Mouse (Mus musculus) heart, embryonic 13.5 days (tissue): ENCODE results near the gene Clip2. TPM values are rescaled to one million over a fixed set of nuclear protein-coding genes. Genes with fewer than 3 reads are reported as not detected.

Experiments used
- ATAC-seq: fragments of 200-750 bp; cut with Nextera tagmentation; 2 replicates; pipeline ENCODE4 v1.8.0; 2017; ENCODE audit warnings: moderate TSS enrichment; ENCODE audit not compliant: insufficient number of reproducible peaks, low FRiP score, low TSS enrichment; ENCODE audit errors: extremely low read depth
- H3K27ac ChIP-seq: fragments of 300-500 bp; sonication (generic); replicated peaks from 2 replicates; pipeline ENCODE4 v1.5.1; 2015; ENCODE audit warnings: moderate library complexity, mild to moderate bottlenecking, inconsistent platforms
- H3K27me3 ChIP-seq: fragments of 300-500 bp; sonication (generic); replicated peaks from 2 replicates; pipeline ENCODE4 v1.6.1; 2015; ENCODE audit warnings: mild to moderate bottlenecking, inconsistent platforms
- H3K36me3 ChIP-seq: fragments of 300-500 bp; sonication (generic); 2 replicates; pipeline ENCODE4 v1.6.1; 2015; ENCODE audit warnings: mild to moderate bottlenecking, inconsistent platforms
- H3K4me1 ChIP-seq: fragments of 300-500 bp; sonication (generic); 2 replicates; pipeline ENCODE4 v1.6.1; 2015; ENCODE audit warnings: inconsistent platforms
- H3K4me2 ChIP-seq: fragments of 300-500 bp; sonication (generic); 2 replicates; pipeline ENCODE4 v1.6.1; 2015; ENCODE audit warnings: inconsistent platforms, mild to moderate bottlenecking, moderate library complexity
- H3K4me3 ChIP-seq: fragments of 300-500 bp; sonication (generic); 2 replicates; pipeline ENCODE4 v1.5.1; 2015; ENCODE audit warnings: moderate library complexity, mild to moderate bottlenecking, inconsistent platforms
- H3K9ac ChIP-seq: fragments of 300-500 bp; sonication (generic); 2 replicates; pipeline ENCODE4 v1.6.1; 2015; ENCODE audit warnings: inconsistent platforms, mild to moderate bottlenecking, moderate library complexity
- H3K9me3 ChIP-seq: fragments of 300-500 bp; sonication (generic); 2 replicates; pipeline ENCODE4 v1.6.1; 2016; ENCODE audit warnings: inconsistent platforms
- WGBS: fragments of 180-500 bp; shearing (Covaris S2); methylation state at CpG from one replicate; pipeline ENCODE4 v1.1.7; 2015; ENCODE audit warnings: mixed read lengths; 5-methylcytosine and 5-hydroxymethylcytosine counted together
- polyA plus RNA-seq: library from polyadenylated mRNA; unstranded; fragments of >200 nt; fragmentation: Nextera tagmentation; extraction: Ambion mirVana; gene quantifications from 2 replicates; pipeline ENCODE4 v1.2.1, GENCODE M21; 2015

The Clip2 gene
- polyA plus RNA-seq = 1.5 and 2.0 TPM in 2 replicates

GRCm38 (mm10) chr5:134552110-134552972 lies at the start of gene Clip2:
TSS of gene Clip2 (minus strand) at chr5:134552434.
- H3K27ac ChIP-seq = peak within 1 kb of the TSS; percentile 92
- H3K4me1 ChIP-seq = peaks cover 44% of the 10 kb centered on the region
- no peaks in the 10 kb centered on the region; the same call in 1 of the 2 replicates for H3K27me3 ChIP-seq
- ATAC-seq = peak; percentile 83
- 2% methylated on average over 49 of the region's 61 CpGs for WGBS
- no peaks in the 10 kb centered on the region for H3K9me3 ChIP-seq
- H3K4me3 ChIP-seq = peak within 1 kb of the TSS; percentile 86
- peak within 1 kb of the TSS; percentile 92 for H3K4me2 ChIP-seq
- peak within 1 kb of the TSS; percentile 94 for H3K9ac ChIP-seq
- no peaks in the 10 kb centered on the region for H3K36me3 ChIP-seq

GRCm38 (mm10) chr5:134597711-134598110 lies 45.5 kb upstream of the Clip2 start:
- no peak overlapping the region for H3K4me3 ChIP-seq
- no peak overlapping the region for H3K9ac ChIP-seq
- H3K4me1 ChIP-seq = peaks cover 8% of the 10 kb centered on the region; the same call in 1 of the 2 replicates
- no peak overlapping the region for H3K4me2 ChIP-seq
- no peaks in the 10 kb centered on the region for H3K9me3 ChIP-seq
- no peaks in the 10 kb centered on the region for H3K27me3 ChIP-seq
- no peak for ATAC-seq
- 83% methylated on average over 10 of the region's 10 CpGs for WGBS
- no peak overlapping the region for H3K27ac ChIP-seq
- H3K36me3 ChIP-seq = peaks cover 76% of the 10 kb centered on the region

DNA sequence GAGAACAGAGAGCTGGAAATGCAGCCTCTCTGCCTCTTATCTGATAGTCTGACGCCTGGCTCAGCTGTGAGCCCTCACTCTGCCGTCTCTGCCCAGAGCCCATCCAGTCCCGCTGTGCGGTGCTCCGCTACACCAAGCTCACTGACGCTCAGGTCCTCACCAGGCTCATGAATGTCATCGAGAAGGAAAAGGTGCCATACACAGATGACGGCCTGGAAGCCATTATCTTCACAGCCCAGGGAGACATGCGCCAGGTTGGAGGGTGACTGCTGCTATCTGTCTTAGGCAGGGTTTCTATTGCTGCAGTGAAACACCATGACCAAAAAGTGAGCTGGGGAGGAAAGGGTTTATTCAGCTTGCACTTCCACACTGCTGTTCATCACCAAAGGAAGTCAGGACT lies 40.9 kb upstream of the Clip2 start:
- peaks cover 16% of the 10 kb centered on the region for H3K4me1 ChIP-seq
- H3K9me3 ChIP-seq = no peaks in the 10 kb centered on the region
- WGBS = 52% methylated on average over 9 of the region's 9 CpGs
- ATAC-seq = no peak
- no peak overlapping the region for H3K9ac ChIP-seq
- H3K27ac ChIP-seq = no peak overlapping the region
- no peaks in the 10 kb centered on the region for H3K27me3 ChIP-seq
- peaks cover 96% of the 10 kb centered on the region for H3K36me3 ChIP-seq
- no peak overlapping the region for H3K4me2 ChIP-seq
- no peak overlapping the region for H3K4me3 ChIP-seq

DNA sequence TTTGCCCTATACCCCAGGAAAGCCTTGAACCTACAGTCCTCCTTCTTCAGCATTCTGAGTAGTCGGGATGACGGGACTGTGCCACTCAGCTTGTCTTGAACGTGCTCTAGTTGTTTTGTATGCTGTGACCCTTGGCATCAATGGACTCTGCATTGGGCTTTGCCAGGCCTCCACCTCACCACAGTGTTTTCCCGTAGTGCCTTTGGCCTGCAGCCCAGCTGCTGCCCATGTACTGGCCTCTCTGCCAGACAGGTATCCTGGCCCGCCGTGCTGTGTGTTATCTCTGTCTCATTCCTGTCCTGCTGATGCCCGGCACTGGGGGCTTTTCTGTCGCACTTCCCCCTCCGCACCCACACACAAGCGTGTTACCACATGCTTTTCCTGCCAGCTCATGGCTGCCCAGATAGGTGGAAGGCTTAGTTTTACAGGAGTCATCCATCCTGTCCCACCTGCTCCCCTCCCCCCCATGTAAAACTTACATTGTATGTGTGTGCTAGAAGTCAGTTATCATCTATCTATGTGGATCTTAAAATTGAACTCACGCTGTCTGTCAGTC lies 39.9 kb upstream of the Clip2 start:
- ATAC-seq = no peak
- Histone ChIP-seq H3K4me3 (no peak overlapping the region), H3K9ac (no peak overlapping the region), H3K9me3 (no peaks in the 10 kb centered on the region), H3K27me3 (no peaks in the 10 kb centered on the region), H3K4me2 (no peak overlapping the region), H3K36me3 (peaks cover 93% of the 10 kb centered on the region), H3K27ac (no peak overlapping the region), H3K4me1 (peaks cover 16% of the 10 kb centered on the region)
- 71% methylated on average over 11 of the region's 11 CpGs for WGBS

GRCm38 (mm10) chr5:134589900-134590299 lies 37.7 kb upstream of the Clip2 start:
- 80% methylated on average over 3 of the region's 3 CpGs for WGBS

GRCm38 (mm10) chr5:134584798-134585197 lies 32.6 kb upstream of the Clip2 start:
- no peaks in the 10 kb centered on the region for H3K9me3 ChIP-seq
- H3K9ac ChIP-seq = no peak overlapping the region
- no peak overlapping the region for H3K27ac ChIP-seq
- peaks cover 14% of the 10 kb centered on the region for H3K4me1 ChIP-seq
- no peak for ATAC-seq
- WGBS = 85% methylated on average over 5 of the region's 5 CpGs
- no peaks in the 10 kb centered on the region for H3K27me3 ChIP-seq
- H3K4me2 ChIP-seq = no peak overlapping the region
- no peak overlapping the region for H3K4me3 ChIP-seq
- H3K36me3 ChIP-seq = peaks cover 26% of the 10 kb centered on the region

More at GRCm38 (mm10) chr5:134589900-134590299, 37.7 kb upstream of the Clip2 start:
- H3K4me3 ChIP-seq = no peak overlapping the region
- H3K27ac ChIP-seq = no peak overlapping the region
- H3K4me1 ChIP-seq = peaks cover 13% of the 10 kb centered on the region
- H3K27me3 ChIP-seq = no peaks in the 10 kb centered on the region
- H3K9ac ChIP-seq = no peak overlapping the region
- peaks cover 77% of the 10 kb centered on the region for H3K36me3 ChIP-seq
- no peak for ATAC-seq
- no peaks in the 10 kb centered on the region for H3K9me3 ChIP-seq
- H3K4me2 ChIP-seq = no peak overlapping the region

GRCm38 (mm10) chr5:134583884-134584213 lies 31.6 kb upstream of the Clip2 start:
- H3K36me3 ChIP-seq = peaks cover 20% of the 10 kb centered on the region
- no peaks in the 10 kb centered on the region for H3K9me3 ChIP-seq
- peak overlapping the region; percentile 92 for H3K4me2 ChIP-seq
- peaks cover 14% of the 10 kb centered on the region for H3K4me1 ChIP-seq
- no peak for ATAC-seq
- H3K27me3 ChIP-seq = no peaks in the 10 kb centered on the region
- WGBS = 74% methylated on average over 3 of the region's 3 CpGs
- H3K4me3 ChIP-seq = peak overlapping the region; percentile 86
- no peak overlapping the region for H3K27ac ChIP-seq
- peak overlapping the region; percentile 95 for H3K9ac ChIP-seq

GRCm38 (mm10) chr5:134583006-134583883 lies 31.0 kb upstream of the Clip2 start:
- Histone ChIP-seq H3K36me3 (peaks cover 14% of the 10 kb centered on the region), H3K9ac (peak overlapping the region; percentile 95), H3K4me2 (peak overlapping the region; percentile 92), H3K27me3 (no peaks in the 10 kb centered on the region), H3K4me1 (peaks cover 14% of the 10 kb centered on the region), H3K4me3 (peak overlapping the region; percentile 86), H3K27ac (0 out of 2 replicates have a peak overlapping the region, but pooled peaks have one; percentile 59), H3K9me3 (no peaks in the 10 kb centered on the region)
- 29% methylated on average over 15 of the region's 15 CpGs for WGBS
- no peak for ATAC-seq

- Histone ChIP-seq H3K4me2 (peak overlapping the region; percentile 92), H3K27ac (0 out of 2 replicates have a peak overlapping the region, but pooled peaks have one; percentile 59), H3K4me1 (peaks cover 14% of the 10 kb centered on the region), H3K36me3 (peaks cover 8% of the 10 kb centered on the region), H3K9ac (peak overlapping the region; percentile 95), H3K27me3 (no peaks in the 10 kb centered on the region), H3K4me3 (peak overlapping the region; percentile 86), H3K9me3 (no peaks in the 10 kb centered on the region)
- WGBS = 8% methylated on average over 24 of the region's 30 CpGs
- ATAC-seq = peak; percentile 84
These were observed 30.1 kb upstream of the Clip2 start for GRCm38 (mm10) chr5:134582221-134582907.

- WGBS = 79% methylated on average over 5 of the region's 5 CpGs
- H3K27ac ChIP-seq = no peak within 1 kb of the TSS
- no peaks in the 10 kb centered on the region for H3K27me3 ChIP-seq
- no peak within 1 kb of the TSS for H3K4me2 ChIP-seq
- no peaks in the 10 kb centered on the region for H3K36me3 ChIP-seq
- no peak for ATAC-seq
- no peaks in the 10 kb centered on the region for H3K9me3 ChIP-seq
- no peak within 1 kb of the TSS for H3K9ac ChIP-seq
- no peak within 1 kb of the TSS for H3K4me3 ChIP-seq
- H3K4me1 ChIP-seq = peaks cover 14% of the 10 kb centered on the region
These were observed 28.9 kb upstream of the Clip2 start, which contains the start of gene Rfc2 for GRCm38 (mm10) chr5:134581146-134581545. TSS of gene Rfc2 (plus strand) at chr5:134581366.
